Mouse (Mus musculus) layer of hippocampus, postnatal 25 days (tissue): ENCODE data around the gene Grm1. TPM values are rescaled to one million over a fixed set of nuclear protein-coding genes. Genes with fewer than 3 reads are reported as not detected.

ENCODE experiments used
- DNase-seq, 2 experiments: peaks; one replicate each; pipeline ENCODE4 v3.0.0; 2022; ENCODE audit warnings: mixed read lengths in 2 of 2, low spot score in 1 of 2; ENCODE audit errors: extremely low spot score in 1 of 2
- total RNA-seq, 2 experiments: library from RNA; stranded (reverse); gene quantifications; 2 replicates each; pipeline ENCODE4 v1.2.3; 2021

Gene Grm1
- total RNA-seq, 2 experiments from 2014 or later, result 59.8 to 61.8 TPM

DNA sequence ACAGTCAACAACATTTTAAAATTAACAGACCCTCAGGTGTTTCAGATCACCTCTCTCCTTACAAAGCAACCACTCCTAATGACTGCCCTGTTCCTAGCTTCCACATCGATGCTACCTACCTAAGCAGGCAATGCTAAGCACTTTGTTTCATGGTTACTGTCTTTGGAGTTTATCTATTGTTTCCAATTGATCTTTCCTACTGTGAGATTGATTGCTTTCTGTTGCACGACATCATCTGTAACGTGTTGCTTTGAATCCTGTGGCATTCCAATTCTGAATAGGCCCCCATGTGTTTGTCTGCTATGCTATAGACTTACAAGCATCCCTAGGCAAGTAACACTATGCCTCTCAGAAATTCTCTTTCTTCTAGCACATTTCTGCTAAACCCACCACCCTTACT, 90.4 kb downstream of the Grm1 start:
- DNase-seq, result no peak

DNA sequence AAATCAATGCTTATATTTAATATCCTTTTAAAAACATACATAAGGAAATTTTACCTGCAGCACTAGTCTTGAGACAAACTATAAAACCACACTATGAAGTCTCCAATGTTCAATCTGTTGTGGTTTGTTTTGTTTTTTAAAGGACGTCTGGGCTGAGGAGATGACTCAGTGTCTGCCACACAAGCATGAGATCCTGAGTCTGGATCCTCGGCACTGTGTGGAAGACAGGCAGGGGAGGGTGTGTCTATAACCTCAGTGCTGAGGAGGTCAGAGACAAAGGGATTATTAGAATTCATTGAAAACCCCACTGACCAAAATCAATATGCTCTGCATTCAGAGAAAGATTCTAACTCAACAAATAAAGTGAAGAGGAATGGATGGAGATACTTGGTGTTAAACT, 110.8 kb downstream of the Grm1 start:
- DNase-seq, result no peak

DNA sequence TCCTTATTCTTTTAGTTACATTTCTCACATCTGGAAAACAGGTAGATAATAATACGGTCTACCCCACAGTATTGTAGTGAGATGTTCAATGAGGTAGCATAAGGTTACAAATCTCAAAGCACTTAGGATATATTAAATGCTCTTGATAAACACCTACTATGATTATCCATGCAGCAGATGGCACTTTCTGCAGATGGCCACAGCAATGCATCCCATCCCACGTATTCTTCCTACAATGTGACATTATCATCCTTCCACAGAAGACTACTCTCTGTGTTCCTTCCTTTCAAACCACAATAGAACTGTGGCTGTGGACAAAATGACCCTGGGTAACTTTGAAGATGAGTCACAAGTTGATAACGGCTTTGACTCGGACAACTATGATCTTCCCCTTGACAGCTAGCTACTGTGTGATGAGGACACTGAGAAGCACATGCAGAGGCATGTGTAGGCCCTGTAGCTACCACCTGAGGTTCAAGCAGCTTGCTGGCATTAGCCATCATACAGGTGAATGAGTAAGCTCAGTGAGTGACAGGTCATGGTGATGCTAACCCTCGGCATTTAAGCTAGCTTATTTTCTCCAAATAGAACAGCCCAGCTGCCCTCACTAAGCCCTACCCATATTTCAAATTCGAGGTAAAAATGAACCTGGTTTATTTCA, 117.5 kb downstream of the Grm1 start:
- no peak for DNase-seq

DNA sequence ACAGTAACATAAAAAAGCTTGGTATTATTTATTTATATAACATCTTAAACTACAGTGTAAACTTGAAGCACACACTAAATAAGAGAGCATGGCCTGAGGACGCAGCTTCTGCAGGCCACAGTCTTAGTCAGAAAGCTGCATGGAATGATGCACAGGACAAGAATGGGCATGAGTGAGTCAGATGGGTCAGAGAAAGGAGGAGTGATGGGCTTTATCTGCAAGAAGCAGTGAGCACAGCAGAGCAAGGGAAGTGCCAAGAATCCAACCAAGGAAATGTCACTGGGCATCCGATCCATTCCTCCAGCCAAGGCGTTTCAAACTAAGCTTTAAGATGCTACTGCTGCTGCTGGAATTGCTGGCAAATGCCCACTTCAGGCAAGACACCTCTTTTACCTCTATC, 131.6 kb downstream of the Grm1 start:
- DNase-seq, result no peak

DNA sequence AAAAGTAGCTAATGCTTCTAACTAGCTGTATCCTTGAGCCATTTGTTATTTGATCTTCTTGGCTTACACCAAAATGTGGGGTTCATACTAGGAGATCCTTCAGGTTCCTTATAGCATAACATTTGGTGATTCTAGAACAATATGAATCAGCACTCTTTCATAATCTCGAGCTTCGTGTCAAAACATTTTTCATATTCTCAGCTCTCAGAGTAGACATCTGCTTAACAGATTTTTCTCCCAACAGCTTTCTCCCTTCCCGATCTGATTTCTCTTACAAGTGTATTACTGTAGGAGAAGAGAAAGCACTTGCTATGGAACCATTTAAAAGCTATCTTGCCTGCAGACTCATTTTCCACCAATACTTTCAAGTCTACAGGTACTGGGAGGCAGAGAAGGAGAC, 133.0 kb downstream of the Grm1 start:
- DNase-seq, result no peak

DNA sequence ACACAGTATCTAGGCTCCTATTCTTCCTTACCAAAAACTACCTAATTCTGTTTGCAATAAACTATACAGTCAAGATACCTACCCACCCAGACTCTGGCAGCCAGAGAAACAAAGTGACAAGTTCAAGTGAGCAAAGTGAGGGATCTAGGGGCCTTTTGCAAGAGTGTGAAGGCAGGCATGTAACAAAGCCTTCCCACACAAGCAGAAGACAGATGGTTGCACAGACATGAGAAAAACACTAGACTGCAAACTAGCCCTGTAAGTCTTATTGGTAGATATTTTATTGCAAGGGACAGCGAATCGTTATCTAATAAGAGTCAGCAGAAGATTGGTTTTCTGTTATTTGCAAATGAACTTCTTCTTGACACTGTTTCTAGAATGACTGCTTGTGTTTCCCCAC, 134.6 kb downstream of the Grm1 start:
- DNase-seq, result no peak

DNA sequence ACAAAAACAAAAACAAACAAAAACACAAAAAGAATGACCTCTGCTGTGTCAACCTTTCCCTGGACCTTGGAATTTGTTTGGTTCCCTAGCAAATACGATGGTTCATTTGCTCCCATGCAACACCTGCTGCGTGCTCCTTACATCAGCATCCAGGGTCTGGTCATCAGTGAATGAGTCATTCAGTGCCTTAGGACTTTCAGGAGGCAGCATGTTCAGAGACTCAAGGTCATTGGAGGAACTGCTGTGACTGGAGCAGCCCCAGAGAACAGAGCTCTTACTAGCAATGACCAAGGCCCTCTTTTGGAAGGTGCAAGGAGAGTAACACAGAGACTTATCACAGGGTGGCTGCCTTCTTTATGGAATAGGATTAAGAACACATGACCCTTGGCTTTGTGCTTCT, 138.2 kb downstream of the Grm1 start:
- no peak for DNase-seq

DNA sequence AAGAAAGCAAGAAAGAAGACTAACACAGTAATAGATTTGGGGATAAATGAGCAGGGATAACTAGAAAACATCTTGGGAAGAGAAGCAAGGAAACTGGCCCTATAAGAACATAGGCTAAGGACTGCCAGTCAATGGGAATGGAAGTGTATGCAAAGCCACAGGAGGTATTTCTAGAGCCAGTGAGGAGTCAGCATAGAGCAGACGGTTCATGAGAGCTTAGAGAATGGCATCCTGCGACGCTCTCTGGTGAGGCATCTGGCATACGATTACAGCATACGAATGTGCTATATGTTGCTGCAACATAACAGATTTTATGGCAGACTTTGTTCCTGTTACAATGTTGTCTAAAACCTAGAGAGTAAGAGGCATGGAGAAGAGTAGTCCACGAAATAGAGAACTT, 139.9 kb downstream of the Grm1 start:
- no peak for DNase-seq

DNA sequence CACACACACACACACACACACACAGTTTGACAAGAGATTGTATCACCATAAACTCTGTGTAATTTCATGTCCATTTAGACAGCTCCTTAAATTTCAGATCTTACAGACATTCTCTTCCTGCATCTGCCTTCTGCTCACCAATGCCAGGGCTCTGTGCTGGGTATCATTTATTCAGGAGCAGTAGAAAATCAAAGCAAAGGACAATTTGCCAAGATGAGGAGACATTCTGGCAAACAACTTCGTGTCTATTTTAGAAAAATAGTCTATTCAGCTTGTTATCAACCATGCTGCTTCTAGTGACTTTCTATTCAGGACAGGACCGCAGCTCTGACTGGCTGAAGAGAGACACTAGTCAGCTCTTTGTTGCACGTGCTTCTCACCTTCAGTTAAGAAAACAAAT, 146.3 kb downstream of the Grm1 start:
- DNase-seq, result no peak

DNA sequence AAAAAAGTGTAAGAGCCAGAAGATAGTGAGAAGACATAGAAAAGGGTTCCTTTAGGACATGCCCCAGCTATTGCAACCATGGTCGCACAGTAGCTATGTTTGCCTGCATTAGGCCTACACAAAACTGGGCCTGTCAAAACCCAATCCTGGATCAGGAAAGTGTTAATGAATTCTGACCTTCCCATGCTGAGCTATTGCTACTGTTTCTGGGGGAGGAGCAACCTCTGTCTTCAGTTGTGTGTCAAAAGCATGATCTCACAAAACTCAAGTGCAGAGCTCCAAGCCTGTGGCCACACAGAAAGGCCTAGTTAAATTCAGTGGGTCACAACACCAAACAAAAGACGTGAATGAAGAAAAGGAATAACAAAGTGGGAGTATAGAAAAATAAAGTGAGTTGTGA, 152.5 kb downstream of the Grm1 start:
- DNase-seq, result no peak

DNA sequence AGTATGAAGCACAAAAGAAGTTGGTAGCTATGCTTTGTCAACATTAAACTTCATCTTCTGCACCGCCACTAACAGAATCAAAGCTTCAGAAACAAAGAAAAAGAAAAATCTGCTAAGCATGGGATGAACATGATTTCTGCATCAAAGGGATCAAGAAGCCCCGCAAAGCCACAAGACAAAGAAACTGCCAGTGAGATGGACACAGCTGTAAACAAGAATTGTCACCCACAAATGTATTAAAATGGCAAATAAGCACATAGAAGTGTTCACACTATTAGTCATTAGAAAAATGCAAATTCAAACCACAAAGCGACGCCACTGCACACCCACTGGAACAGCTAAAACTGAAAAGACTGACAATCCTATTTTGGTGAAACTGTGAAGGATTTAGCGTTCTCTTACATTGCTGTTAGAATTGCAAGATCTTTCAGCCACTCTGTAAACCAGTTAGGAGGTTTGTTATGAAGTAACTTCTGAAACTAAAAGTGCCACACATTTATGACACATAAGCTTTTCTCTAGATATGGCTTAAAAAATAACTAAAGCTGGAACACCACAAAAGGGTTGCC, 153.3 kb downstream of the Grm1 start:
- no peak for DNase-seq

DNA sequence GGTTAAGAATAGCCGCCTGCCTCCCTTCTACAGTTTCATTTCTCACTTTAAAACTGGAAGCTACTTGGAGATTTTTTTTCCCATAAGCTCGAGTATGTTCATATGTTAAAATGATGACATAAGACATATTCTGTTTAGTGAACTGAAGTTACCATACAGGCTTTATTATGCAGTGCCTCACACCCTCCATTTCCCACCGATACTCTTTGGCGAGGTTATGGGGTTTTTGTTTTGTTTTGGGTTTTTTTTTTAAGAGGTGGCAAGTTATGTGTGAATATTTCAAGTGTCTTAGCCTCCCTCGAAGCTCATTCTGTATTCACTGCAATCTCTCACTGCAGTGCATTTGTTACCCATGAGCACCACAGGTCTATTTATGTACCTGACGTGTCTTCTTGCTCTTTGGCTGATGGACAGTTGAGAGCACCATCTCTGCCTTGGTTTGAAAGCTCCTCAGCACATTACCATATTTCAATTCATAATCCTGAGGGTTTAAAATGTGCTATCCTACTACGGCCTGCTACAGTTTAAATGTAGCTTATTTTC, 164.2 kb downstream of the Grm1 start:
- no peak for DNase-seq

DNA sequence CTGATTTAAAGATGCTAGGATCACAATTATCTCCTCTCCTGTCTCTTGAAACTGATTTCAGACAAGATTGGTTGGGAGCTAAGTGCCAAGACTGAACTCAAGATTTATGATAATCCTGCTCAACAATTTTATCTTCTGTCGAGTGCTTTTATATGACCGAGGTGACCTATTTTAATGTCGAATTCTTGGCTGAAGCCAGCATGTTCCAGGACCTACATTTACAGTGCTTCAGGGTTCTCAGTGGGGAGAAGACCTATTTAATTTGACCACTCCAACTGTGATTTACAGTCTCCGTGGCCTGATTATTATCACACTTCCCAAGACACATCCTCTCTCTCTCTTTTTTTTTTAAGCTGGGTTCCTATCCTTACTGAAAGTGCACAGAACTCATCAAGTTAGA, 168.5 kb downstream of the Grm1 start:
- no peak for DNase-seq

DNA sequence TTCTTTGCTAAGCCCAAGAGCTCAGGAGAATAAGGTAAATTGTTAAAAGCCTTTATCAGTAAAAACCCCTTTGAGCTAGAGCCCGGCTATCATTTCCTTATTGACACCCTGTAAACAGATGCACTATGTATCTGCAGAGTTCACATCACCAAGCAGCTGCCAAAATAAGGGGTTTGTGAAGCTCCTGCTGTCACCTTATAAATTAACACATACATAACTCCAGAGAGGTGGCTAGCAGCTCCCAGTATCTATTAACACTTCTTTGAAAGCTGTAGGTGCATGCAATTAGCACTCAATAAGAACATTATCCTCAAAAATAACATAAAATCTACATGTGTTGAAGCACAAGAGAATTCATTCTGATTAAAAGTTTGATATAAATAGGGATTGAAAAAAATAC, 191.9 kb downstream of the Grm1 start:
- no peak for DNase-seq

DNA sequence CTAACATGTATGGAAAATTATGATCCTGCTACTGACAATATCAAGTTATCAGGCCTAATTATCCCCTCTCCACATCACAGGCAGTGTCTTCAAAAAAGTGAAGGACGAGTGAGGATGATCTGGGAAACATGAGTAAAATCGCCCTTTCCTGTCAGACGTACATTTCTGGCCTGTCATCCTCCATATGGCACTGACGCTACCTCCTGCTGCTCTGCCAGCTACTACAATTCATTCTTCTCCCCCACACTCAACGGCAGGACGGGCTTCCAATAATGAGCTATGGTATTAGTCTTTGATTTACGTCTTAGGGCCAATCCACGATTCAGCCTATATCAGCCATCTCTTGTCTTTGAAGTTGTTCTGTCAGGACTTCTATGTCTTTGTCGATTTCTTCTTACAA, 193.6 kb downstream of the Grm1 start:
- DNase-seq, result no peak

DNA sequence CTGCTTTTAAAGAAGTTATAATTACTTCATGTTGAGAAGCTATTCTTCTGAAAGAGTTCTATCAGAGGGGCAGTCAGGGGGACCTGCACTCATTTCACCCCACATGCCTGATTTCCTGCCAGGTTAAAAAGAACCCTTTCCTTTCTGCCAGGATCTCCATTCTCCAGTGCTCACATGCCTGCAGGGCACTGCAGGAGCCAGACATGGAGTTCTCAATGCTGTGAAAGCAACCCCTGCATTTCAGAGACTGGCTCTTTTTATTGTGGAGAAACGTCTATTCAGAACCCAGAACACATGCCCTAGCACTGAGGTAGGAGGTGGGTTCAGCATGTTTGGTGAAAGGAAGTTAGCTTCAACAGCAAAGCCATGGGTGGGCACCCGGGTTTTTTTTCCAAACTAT, 197.2 kb downstream of the Grm1 start:
- DNase-seq, result no peak

DNA sequence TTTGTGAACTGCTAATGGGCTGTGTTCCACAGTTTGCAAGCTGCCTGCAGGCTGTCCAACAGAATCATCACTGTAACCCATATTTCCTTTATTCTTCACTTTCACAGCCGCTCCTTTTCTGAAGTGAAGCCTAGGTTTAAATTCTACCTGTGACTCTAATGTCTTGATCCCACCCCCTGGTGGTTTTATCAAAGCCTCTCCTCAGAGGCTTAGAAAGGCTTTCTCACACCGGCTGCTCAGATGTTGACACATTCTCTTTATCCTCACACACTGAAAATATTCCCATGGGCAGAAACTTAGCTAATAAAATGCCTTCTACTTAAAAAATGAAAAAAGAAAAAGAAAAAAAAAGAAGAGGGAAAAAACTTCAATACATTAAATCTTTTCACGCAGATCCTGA, 210.0 kb downstream of the Grm1 start:
- no peak for DNase-seq

DNA sequence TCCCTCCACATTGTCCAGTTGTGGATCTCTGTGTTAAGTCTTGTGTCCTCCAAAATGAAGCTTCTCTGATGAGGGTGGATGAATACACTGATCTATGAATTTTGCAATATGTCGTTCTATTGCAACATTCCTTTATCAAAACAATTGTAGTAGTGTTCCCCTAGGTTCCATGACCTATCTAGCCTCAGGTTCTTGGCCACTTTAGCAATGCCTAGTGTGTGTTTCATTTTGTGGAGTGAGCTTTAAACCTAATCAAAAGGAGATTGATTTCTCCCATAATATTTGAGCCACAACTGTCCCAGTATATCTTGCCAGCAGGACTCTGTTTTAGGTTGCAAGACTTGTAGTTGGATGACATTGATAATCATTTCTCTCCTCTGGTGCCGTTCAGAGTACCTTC, 211.9 kb downstream of the Grm1 start:
- DNase-seq, result no peak

DNA sequence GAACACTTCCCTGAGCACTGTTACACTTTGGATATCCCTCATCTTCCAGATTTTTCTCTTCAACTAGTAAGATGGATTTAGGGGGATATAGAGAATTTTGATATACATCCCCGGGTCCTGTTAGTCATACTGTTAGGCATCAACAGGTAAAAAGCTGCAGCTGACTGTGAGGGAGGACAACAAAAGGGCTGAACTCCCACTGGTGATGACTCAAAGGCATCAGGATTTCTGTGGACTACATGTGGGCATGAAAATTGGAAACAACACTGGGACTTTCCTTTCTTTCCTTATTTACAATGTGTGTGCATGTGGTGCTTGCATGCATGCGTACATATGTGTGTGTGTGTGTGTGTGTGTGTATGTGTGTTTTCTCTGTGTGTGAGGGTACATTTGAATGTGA, 215.9 kb downstream of the Grm1 start:
- no peak for DNase-seq

DNA sequence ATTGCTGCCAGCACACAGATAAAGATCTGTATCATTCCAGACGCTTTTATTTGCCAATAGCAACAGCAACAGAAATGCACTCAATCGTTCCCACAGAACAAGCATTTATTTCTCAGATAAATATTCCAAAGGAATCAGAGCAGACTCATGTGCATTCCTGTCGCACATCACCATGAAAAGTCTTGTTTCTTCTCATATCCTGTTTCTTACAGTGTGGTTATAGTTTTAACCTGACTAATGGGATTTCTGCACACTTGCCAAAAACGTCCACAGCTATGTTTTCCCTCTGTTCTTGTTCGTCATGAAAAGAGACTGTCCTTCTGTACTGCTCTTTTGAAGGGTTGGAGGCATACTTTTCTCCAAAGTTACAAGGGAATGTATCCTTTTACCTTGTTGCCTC, 217.4 kb downstream of the Grm1 start:
- DNase-seq, result no peak

DNA sequence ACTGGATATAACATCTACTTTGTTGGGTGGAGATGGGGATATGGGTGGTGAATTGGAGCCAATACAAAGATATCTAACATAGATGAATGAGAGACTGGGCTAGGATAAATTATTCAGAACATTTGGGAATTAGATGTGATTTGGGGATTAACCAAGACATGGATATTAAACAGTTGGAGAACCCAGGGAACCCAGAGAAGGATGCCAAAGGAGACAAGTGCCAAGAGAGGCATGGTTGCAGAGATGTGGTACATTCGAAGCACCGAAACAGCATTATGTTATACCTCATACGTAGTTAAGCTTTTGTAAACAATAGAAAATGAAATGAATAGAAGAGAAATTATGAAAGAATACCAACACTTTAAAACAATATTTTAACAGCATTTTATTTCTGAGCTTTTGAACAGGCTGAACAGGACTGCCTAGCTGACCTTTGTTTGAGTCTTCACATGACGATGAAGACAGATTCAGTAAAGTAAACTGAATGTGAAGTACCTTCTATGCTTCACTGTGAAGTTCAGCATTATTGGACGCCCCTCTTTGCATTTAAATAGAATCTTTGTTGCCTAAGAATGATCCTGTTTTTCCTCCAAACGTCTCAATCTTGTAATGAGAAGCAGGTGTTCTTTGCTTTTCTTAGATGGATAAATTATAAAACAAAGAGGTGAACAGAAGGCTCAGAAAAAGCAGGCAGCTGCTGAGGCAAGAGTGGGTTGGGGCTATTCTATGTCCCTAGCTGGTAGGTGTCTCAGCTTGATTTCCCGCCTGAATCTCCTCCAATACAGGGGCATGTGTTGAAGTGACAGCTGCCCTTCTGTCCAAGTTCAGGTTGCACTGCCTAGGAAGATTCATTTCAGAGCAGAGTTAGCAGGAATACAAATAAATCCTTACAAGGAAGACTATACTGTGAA, 234.5 kb downstream of the Grm1 start:
- DNase-seq, result no peak
